In genomic region chr3:93445165-93445705, GRCm38 (mm10) we compare ENCODE assay signal across 8 mouse cellular contexts. TPM values are rescaled to one million over a fixed set of nuclear protein-coding genes. Genes with fewer than 3 reads are reported as not detected.
DNase-seq lines count a peak whose midpoint lies in the region; ATAC-seq and TF ChIP-seq lines count a peak whose summit lies in the region.

No protein-coding gene starts in this region.

- under 1% methylated on average over 36 of the region's 36 CpGs for WGBS in heart, embryonic 16.5 days
- under 1% methylated on average over 36 of the region's 36 CpGs for WGBS in lung, embryonic 14.5 days

- no peak for ATAC-seq in heart, embryonic 16.5 days (replicated peaks; ENCODE audit: extremely low read depth, insufficient read depth, low FRiP score)
- 0 out of 2 replicates have a peak, but pooled peaks have one; percentile 16 for ATAC-seq in lung, embryonic 14.5 days (ENCODE audit: insufficient read depth)

- no peak for TF ChIP-seq CTCF in lung, embryonic 14.5 days (IDR thresholded peaks at IDR 0.05; ENCODE audit: low read depth)

- H3K4me2 ChIP-seq in heart, embryonic 16.5 days (ENCODE audit: low read depth, low read length) = peak overlapping the region; percentile 91
- H3K4me2 ChIP-seq in lung, embryonic 14.5 days = peak overlapping the region; percentile 87

- peak overlapping the region; percentile 73 for H3K4me3 ChIP-seq in heart, embryonic 16.5 days (ENCODE audit: low read length)
- peak overlapping the region; percentile 49 for H3K4me3 ChIP-seq in lung, embryonic 14.5 days (ENCODE audit: low read depth, low read length)

- H3K36me3 ChIP-seq in heart, embryonic 16.5 days (ENCODE audit: control insufficient read depth, insufficient read depth) = no peaks in the 10 kb centered on the region
- no peaks in the 10 kb centered on the region for H3K36me3 ChIP-seq in lung, embryonic 14.5 days (ENCODE audit: insufficient read depth)

- H3K27me3 ChIP-seq in heart, embryonic 16.5 days (ENCODE audit: control insufficient read depth, insufficient read depth, low read length) = peaks cover 22% of the 10 kb centered on the region
- H3K27me3 ChIP-seq in lung, embryonic 14.5 days (ENCODE audit: insufficient read depth, low read length) = peaks cover 34% of the 10 kb centered on the region

- H3K9ac ChIP-seq in heart, embryonic 16.5 days (ENCODE audit: low read length) = no peak overlapping the region; the same call in 1 of the 2 replicates
- H3K9ac ChIP-seq in lung, embryonic 14.5 days = peak overlapping the region; percentile 41; the same call in 1 of the 2 replicates

- no peaks in the 10 kb centered on the region for H3K9me3 ChIP-seq in heart, embryonic 16.5 days (replicated peaks; ENCODE audit: control insufficient read depth, low read length)
- no peaks in the 10 kb centered on the region for H3K9me3 ChIP-seq in lung, embryonic 14.5 days (ENCODE audit: low read depth, low read length)

- H3K27ac ChIP-seq in heart, embryonic 16.5 days (ENCODE audit: low read length) = no peak overlapping the region
- H3K27ac ChIP-seq in lung, embryonic 14.5 days (ENCODE audit: low read depth) = no peak overlapping the region

- H3K4me1 ChIP-seq in heart, embryonic 16.5 days (ENCODE audit: control insufficient read depth, insufficient read depth, low read length) = peaks cover 8% of the 10 kb centered on the region
- no peaks in the 10 kb centered on the region; the same call in none of the 2 replicates for H3K4me1 ChIP-seq in lung, embryonic 14.5 days (ENCODE audit: insufficient read depth)

- DNase-seq in layer of hippocampus, adult 11-12 months (ENCODE audit: low spot score) = peak; percentile 12
- DNase-seq in layer of hippocampus, adult 9-10 months (ENCODE audit: low spot score) = no peak
- peak; percentile 34 for DNase-seq in embryo, embryonic 11.5 days (ENCODE audit: low read depth, low spot score)
- DNase-seq in kidney, postnatal 36 days = peak; percentile 49 to 61
- peak; percentile 68 for DNase-seq in lung, embryonic 14.5 days
- DNase-seq in retina, postnatal 1 day = peak; percentile 62
- no peak for DNase-seq in MN1 (ENCODE audit: low spot score)

RNA-seq across cellular contexts. Expression of gene Tchh, which starts 3.1 kb away (rescaled TPM):
- 0.70 and 0.86 TPM in 2 replicates for polyA plus RNA-seq in heart, embryonic 16.5 days (2015; fragmentation: Nextera tagmentation; extraction: Ambion mirVana)
- polyA plus RNA-seq in lung, embryonic 14.5 days (2014; fragmentation: Nextera tagmentation; extraction: Ambion mirVana) = 1.4 and 1.9 TPM in 2 replicates

RNA-seq across cellular contexts. Expression of gene Tchhl1, which starts 23.3 kb away (rescaled TPM):
- not detected in 2 replicates for polyA plus RNA-seq in heart, embryonic 16.5 days (2015; fragmentation: Nextera tagmentation; extraction: Ambion mirVana)
- not detected in 2 replicates for polyA plus RNA-seq in lung, embryonic 14.5 days (2014; fragmentation: Nextera tagmentation; extraction: Ambion mirVana)

RNA-seq across cellular contexts. Expression of gene Rptn, which starts 51.7 kb away (rescaled TPM):
- 0.04 TPM in 1 of 2 replicates, not detected in the other for polyA plus RNA-seq in heart, embryonic 16.5 days (2015; fragmentation: Nextera tagmentation; extraction: Ambion mirVana)
- not detected in 2 replicates for polyA plus RNA-seq in lung, embryonic 14.5 days (2014; fragmentation: Nextera tagmentation; extraction: Ambion mirVana)

Comparison
In these comparisons a context has a peak if more than half of its experiments do, and no peak if none do; other contexts are left out.
1. DNase-seq: peak in layer of hippocampus, adult 11-12 months (single experiment), embryo, embryonic 11.5 days (single experiment), kidney, postnatal 36 days (2 of 2), lung, embryonic 14.5 days (single experiment) and retina, postnatal 1 day (single experiment); none in layer of hippocampus, adult 9-10 months (single experiment) and MN1 (single experiment).